Mouse (Mus musculus) cerebellum, postnatal 25 days (tissue): ENCODE results near the gene Tagln2.
A peak's percentile ranks its signal among the peaks of the same experiment; 100 is the strongest.

Experiments used
- DNase-seq, 2 experiments: peaks; one replicate each; pipeline ENCODE4 v3.0.0; 2021; ENCODE audit warnings: mixed read lengths in 2 of 2

Tagln2 gene

DNA sequence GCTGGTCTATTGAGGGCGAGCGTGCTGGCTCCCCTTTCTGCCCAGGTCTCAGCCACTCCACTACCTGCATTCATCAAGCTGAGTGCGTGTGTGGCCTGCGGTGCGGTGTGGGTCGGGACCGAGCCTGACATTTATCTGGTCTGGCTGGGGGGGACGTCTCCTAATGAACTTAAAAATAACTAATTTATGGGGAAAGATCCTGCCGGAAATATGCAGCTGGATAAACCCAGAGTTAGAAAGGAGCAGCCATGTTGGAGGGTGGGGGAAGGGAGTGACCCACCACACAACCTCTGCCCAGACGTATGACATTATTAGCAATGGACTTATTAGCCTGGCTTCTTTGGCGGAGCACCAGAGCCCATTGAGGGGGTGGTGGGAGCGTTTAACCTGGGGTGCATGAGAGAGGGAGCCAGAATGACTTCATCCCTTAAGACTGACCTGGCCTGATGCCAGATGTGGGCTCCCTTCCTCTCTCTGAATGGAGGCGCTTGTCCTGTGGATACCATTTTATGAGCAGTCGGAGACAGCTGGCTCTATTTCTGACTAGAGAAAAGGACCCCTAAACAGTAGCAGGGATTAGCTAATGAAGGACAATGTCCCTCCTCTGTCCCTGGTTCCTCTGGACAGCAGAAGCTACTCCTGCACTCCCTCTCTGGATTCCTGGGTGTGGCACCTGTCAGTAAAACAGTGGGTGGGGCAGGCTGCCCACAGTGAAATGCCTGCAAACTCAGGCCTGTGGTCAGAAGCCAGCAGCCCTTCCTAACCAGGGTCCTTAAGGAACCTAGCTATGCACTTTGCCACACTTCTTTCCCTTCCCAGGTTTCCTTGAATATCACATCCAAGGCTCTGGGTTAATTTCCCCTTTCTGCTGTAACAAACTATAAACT, 3.5 kb downstream of the Tagln2 start:
- DNase-seq = no peak

GRCm38 (mm10) chr1:172504756-172505155, 4.9 kb downstream of the Tagln2 start:
- DNase-seq = no peak

DNA sequence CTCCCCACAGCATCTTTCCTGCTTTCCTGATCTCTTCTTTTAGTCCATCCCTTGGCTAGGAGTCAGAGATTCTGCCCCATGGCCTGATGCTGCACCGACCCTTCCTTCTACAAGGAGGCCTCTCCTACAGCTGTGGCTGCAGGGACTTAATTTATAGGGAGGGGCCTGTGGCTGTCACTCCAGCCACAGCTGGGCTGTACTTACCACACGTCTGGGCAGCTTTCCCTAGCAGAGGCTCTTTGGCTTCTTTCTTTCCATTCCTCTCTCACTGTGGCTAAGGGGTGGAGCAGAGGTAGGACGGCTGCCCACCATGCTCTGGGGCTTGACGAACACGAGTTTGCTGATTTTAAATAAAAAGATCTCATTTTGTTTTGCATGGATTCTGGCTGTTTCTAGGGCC, 7.2 kb downstream of the Tagln2 start:
- DNase-seq = no peak

GRCm38 (mm10) chr1:172507701-172508100, 7.9 kb downstream of the Tagln2 start:
- DNase-seq = no peak

- DNase-seq = no peak
These were observed 8.3 kb downstream of the Tagln2 start for GRCm38 (mm10) chr1:172508172-172508571.

DNA sequence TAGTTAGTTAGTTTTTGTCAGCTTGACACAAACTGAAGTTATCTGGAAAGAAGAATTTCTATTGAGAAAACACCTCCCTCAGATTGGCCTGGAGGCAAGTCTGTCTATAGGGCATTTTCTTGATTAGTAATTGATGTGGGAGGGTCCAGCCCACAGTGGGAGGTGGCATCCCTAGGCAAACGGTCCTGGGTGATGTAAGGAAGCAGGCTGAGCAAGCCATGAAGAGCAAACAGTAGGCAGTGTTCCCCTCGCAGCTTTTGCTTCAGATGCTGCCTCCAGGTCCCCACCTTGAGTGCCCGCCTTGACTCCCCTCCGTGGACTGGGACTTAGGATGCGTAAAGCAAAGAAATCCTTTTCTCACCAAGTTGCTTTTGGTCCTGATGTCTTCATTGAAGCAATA, 9.4 kb downstream of the Tagln2 start:
- DNase-seq = no peak

DNA sequence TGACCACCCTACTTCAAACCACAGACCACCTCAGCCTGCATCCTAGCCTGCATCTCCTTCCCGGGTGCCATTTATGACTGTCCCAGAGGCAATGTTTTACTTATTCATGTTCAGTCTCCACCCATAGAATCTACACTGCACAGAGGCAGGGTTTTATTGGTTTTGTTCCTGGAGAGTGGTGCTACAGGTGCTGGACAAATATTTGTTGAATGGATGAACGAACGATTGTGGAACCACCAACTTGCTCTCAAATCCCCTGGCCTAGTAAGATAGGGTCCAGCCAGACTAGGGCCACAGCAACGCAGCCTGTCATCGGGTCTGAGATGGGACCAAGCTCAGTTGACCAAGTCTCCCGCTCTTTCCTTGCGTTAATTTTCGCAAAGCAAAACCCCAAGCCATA, 10.1 kb downstream of the Tagln2 start:
- DNase-seq = no peak

GRCm38 (mm10) chr1:172510421-172510972, 10.7 kb downstream of the Tagln2 start:
- DNase-seq = no peak

DNA sequence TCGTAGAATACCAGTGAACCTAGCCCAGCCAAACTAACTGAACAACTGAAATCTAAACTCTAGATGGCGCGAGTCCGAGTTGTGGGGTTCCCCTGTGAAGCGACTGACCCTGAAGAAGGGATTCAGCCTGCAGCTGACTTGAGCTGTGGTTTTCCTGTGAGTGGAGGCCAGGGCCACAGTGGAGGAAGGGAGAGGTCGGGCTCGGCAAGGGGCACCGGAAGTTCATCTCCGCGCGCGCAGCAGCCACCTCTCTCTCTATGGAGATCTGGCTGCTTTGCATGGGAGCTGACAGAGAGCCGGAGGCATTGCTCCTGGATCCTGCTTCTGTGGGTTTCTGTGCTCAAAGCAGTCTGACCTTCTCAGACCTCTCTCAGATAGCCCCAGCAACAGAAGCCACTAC, 13.1 kb downstream of the Tagln2 start:
- DNase-seq = no peak

GRCm38 (mm10) chr1:172513525-172514212, 13.8 kb downstream of the Tagln2 start:
- DNase-seq = no peak

- DNase-seq = no peak
These were observed 14.3 kb downstream of the Tagln2 start for GRCm38 (mm10) chr1:172514213-172514529.

DNA sequence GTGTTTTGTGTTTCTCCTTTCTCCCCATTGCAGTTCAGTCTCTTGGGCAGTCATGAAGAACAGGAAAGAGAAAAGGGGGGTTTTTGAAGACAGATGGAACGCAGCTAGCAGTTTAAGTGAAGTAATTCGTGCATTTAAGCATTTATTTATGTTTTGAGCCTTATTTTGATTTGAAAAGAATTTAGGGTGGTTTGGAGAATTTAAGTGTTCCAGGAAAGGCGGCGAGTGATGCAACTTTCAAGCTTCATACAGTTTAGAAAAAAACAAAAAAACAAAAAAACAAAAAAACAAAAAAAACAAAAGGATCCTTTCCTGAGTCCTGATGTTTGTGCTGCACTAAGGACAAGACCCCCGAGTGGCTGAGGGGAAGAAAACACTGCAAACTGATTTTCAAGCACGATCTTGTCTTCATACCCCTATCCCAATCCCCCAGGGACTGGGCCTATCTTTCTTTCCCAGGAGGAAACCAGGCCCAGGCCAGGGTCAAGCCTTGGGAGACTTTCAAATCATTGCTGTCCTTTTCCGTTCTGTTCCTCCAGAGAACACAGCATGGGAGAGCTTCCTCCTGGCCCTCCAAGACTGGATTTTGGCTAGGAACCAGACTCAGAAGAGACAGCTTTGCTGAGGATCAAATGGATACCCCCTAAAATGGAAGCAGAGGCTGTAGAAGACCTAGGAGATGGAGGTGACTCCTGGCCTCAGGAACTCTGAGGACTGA, 14.9 kb downstream of the Tagln2 start:
- DNase-seq = no peak

DNA sequence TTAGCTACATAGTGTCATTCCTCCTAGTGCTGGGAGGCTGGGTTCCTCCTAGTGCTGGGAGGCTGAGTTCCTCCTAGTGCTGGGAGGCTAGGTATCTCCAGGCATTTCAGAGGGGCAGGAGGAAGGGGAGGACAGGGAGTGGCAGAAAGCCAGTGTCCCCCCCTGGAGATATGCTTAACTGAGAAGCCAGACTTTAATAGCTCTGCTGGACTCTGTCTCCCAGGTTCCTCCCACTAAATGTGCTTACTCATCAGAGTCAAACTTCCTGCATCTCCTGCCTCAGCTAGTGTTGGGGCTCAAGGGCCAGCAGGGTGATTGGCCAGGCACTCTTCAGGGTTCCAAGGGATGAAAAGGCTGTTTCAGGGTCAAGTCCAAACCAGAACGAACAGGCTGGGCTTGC, 15.5 kb downstream of the Tagln2 start:
- no peak for DNase-seq

DNA sequence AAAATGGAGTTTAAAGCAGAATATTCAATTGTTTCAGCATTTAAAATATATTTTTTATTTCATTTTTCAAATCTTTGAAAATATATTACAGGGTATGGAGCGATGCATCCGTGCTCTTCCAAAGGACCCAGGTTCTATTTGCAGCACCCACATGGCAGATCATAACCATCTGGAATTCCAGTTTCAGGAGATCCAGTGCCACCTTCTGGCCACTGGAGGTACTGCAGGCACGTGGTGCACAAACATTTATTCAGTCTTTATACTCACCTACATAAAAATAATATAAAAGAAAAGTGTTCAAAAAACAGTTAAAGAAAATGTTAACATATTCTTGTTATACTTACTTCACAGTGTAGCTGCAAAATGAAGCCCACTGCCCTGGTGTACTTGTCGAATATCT, 18.2 kb downstream of the Tagln2 start:
- DNase-seq = no peak

- no peak for DNase-seq
These were observed 19.8 kb downstream of the Tagln2 start for GRCm38 (mm10) chr1:172519644-172520043.

- DNase-seq = peak; percentile 36 to 65
These were observed 21.0 kb downstream of the Tagln2 start, which contains the start of gene Cfap45 for GRCm38 (mm10) chr1:172520576-172521440. Cfap45 (plus strand) TSS chr1:172520801.

GRCm38 (mm10) chr1:172522524-172522923, 22.7 kb downstream of the Tagln2 start:
- DNase-seq = no peak

DNA sequence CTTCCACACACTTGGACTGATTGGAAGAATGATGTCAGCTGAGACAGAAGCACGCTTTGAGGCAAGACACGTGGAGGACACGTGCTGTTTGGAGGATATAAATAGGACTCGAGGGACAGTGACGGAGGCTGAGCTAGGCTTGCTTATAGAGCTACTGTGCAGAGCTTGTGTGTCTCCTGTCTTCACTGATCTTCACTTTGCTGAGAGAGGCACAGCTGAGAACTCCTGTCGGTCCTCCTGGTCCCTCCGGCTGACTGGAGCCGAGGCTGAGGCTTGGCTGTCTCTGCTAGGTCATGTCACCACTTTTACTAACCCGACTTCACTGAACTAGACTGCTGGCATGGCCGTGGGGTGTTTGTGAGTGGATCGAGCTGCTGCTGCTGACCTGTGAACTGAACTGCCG, 23.9 kb downstream of the Tagln2 start:
- DNase-seq = no peak

DNA sequence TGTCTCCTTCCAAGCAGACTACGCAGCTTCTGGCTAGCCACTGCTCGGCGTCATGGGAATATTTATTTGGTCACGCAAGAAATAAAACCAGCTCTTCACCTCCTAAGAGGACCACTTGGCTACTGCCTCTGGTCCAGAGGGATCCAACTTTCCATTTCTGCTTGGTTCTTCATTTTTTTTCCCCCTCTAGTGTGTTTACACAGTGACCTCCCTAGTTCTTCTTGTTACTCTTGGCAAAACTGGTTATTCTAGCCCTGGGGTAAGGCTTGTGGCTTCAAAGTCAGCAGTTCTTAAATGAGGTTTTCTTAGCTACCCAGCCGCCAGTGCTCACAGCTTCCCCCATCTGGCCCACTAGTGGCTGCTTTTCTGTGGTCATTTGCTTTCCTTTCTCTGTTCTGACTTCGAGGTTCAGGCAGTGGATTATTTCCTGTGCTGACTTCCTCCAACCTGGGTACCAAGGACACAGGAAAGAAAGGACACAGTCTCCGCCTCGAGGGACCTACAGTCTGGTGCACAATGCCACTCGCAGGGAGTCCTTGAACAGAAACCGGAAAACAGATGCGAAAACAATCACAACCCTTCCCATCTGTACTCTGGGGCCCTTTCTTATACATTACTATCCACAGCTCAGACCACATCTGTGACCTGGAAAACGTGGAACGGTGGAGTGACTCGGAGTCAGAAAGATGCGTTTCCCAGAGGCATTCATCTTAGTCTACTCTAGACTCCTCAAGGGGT, 25.3 kb downstream of the Tagln2 start:
- no peak for DNase-seq

DNA sequence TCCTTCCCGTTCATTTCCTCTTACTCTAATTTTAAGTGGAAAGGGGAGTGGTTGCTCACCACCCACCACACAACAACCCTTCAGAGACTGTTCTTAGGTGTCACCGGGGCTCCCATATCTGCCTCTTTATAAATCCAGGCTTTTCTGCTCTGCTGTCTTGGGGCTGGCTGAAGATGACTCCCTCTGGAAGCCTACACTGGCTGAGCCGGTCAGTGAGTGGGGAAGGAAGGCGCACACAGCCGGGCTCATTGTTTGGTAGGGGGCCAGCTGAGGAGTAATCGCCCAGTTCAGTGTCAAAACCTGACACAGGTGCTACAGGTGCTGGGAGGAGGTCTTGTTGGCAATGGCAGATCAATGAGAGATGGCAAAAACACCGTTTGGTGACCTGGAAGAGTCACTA, 26.1 kb downstream of the Tagln2 start:
- DNase-seq = no peak

DNA sequence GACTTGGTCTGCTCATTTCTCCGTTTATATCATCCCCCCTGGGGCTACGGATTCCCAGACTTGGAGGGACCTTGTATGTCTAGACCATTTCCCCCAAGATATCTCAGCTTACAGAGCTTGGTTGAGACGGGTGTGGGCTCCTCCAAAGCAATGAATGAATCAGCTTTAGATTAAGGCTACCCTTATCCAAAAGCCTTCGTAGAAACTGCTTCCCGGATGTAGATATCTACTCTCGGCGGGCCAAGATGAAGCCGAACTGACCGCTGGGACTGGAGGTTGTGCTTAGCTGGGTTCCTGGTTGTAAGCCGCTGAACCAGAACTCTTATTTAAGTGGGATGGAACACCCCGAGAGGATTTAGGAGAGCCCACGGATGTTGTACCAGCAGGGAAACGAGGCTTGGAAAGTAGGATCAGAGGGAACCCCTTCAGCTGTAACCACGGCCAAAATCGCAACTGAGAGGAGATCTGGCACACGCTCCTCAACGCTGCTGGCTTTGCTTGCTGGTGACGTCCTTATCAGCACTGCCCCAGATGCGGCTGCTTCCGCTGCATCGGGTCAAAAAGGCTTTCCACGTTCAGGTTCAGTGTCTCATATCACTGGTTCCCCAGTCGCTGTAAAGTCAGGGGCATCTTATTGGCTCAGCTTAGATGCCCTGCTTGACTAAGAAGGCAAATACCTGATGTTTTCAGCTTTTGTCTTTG, 26.7 kb downstream of the Tagln2 start:
- DNase-seq = no peak
